Mouse (Mus musculus): ENCODE data around the gene Cdc40.

The Cdc40 gene

GRCm38 (mm10) chr10:40882831-40883643 is at the start of gene Cdc40, which contains the start of gene Wasf1:
Gene Cdc40, minus strand, starts transcription at chr10:40883311.
Gene Wasf1, plus strand, starts transcription at chr10:40883475.
- in situ Hi-C loops (cut with MboI, MseI), result no loop called here

- in situ Hi-C loops (cut with MboI, MseI), result no loop called here
These were observed 36.4 kb upstream of the Cdc40 start for GRCm38 (mm10) chr10:40919464-40919863.

- in situ Hi-C loops (cut with MboI, MseI), result no loop called here
These were observed 35.7 kb upstream of the Cdc40 start for GRCm38 (mm10) chr10:40918669-40919440.

GRCm38 (mm10) chr10:40915240-40915639 is 32.1 kb upstream of the Cdc40 start:
- in situ Hi-C loops (cut with MboI, MseI), result no loop called here

GRCm38 (mm10) chr10:40910811-40911210 is 27.7 kb upstream of the Cdc40 start:
- in situ Hi-C loops (cut with MboI, MseI), result no loop called here

GRCm38 (mm10) chr10:40908580-40908979 is 25.5 kb upstream of the Cdc40 start:
- in situ Hi-C loops (cut with MboI, MseI), result no loop called here

- in situ Hi-C loops (cut with MboI, MseI), result no loop called here
These were observed 23.7 kb upstream of the Cdc40 start for GRCm38 (mm10) chr10:40906802-40907201.

- in situ Hi-C loops (cut with MboI, MseI), result no loop called here
These were observed 23.0 kb upstream of the Cdc40 start for GRCm38 (mm10) chr10:40906131-40906530.

GRCm38 (mm10) chr10:40901786-40902185 is 18.7 kb upstream of the Cdc40 start:
- in situ Hi-C loops (cut with MboI, MseI), result no loop called here

GRCm38 (mm10) chr10:40896656-40897055 is 13.5 kb upstream of the Cdc40 start:
- in situ Hi-C loops (cut with MboI, MseI), result no loop called here

- in situ Hi-C loops (cut with MboI, MseI), result no loop called here
These were observed 12.7 kb upstream of the Cdc40 start for GRCm38 (mm10) chr10:40895765-40896164.

GRCm38 (mm10) chr10:40889146-40889545 is 6.0 kb upstream of the Cdc40 start:
- in situ Hi-C loops (cut with MboI, MseI), result no loop called here

GRCm38 (mm10) chr10:40887316-40887715 is 4.2 kb upstream of the Cdc40 start:
- in situ Hi-C loops (cut with MboI, MseI), result no loop called here

GRCm38 (mm10) chr10:40885432-40885831 is 2.3 kb upstream of the Cdc40 start:
- in situ Hi-C loops (cut with MboI, MseI), result no loop called here

- in situ Hi-C loops (cut with MboI, MseI), result no loop called here
These were observed 1.2 kb upstream of the Cdc40 start for GRCm38 (mm10) chr10:40884279-40884806.

- in situ Hi-C loops (cut with MboI, MseI), result no loop called here
These were observed 650 bp upstream of the Cdc40 start for GRCm38 (mm10) chr10:40883644-40884278.

GRCm38 (mm10) chr10:40882333-40882732 is 778 bp downstream of the Cdc40 start:
- in situ Hi-C loops (cut with MboI, MseI), result no loop called here

GRCm38 (mm10) chr10:40881236-40881635 is 1.9 kb downstream of the Cdc40 start:
- in situ Hi-C loops (cut with MboI, MseI), result no loop called here

- in situ Hi-C loops (cut with MboI, MseI), result no loop called here
These were observed 3.1 kb downstream of the Cdc40 start for GRCm38 (mm10) chr10:40879969-40880368.

GRCm38 (mm10) chr10:40878246-40878645 is 4.9 kb downstream of the Cdc40 start:
- in situ Hi-C loops (cut with MboI, MseI), result no loop called here

- in situ Hi-C loops (cut with MboI, MseI), result no loop called here
These were observed 11.1 kb downstream of the Cdc40 start for GRCm38 (mm10) chr10:40872052-40872451.

GRCm38 (mm10) chr10:40871301-40871700 is 11.8 kb downstream of the Cdc40 start:
- in situ Hi-C loops (cut with MboI, MseI), result no loop called here

Measured in regulatory T cell (primary cell).